Mouse (Mus musculus) heart, adult 9 months (tissue): ENCODE data around the gene Fuz.

Experiments
- DNase-seq, 2 experiments: peaks; one replicate each; pipeline ENCODE4 v3.0.0; 2022; ENCODE audit warnings: low spot score in 2 of 2

The Fuz gene

DNA sequence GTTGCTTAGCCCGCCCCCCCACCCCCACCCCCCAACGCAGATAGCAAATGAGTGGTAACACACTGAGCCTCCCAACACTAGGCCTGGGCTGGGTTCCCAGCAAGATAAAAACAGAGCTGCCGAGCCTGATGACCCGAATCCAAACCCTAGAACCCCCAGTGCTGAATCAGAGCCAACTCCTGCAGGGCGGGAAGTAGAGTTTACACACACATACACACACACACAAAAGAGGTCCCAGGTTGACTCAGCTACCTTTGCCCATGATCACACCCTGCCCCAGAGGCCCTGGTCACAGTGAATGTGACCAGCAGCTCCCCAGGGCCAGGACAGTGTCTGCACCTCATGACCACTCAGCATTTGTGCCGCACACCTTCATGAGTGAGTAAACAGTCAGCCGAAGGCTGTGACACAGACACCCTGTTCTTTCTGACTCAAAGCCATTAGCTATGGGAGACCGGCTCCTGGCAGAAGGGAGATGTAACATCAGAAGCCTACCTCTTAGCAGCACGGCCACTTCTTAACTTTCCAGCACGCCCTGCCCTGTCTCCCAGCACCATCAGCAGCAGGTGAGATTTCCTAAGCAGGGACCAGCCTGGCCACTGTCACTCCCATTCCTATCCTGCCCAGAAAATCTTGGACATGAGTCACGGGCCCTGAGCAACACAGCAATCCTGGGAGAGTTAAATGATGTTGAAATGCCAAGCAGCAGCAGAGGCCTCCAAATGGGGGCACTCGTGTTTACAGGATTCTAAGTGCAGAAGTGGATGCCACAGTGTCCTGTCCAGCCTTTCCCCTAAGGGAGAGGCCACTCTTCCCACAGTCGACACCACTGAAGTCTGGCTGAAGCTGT is 7.4 kb upstream of the Fuz start:
- peak in 1 of 2 experiments; percentile 35 for DNase-seq

DNA sequence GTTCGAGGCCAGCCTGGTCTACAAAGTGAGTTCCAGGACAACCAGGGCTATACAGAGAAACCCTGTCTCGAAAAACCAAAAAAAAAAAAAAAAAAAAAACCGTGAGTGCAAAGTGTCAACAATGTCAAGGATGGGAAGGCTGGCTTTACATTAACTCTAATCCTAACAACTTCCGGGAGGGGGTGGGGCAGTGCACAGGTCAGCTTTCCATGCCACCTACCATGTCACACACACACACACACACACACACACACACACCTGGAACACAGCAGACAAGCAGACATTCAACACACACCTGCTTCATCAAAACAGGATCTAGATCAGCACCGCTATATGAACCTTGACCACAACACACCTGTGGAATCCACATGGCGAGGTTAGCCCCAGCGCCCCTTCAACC is 5.7 kb upstream of the Fuz start:
- DNase-seq: no peak

DNA sequence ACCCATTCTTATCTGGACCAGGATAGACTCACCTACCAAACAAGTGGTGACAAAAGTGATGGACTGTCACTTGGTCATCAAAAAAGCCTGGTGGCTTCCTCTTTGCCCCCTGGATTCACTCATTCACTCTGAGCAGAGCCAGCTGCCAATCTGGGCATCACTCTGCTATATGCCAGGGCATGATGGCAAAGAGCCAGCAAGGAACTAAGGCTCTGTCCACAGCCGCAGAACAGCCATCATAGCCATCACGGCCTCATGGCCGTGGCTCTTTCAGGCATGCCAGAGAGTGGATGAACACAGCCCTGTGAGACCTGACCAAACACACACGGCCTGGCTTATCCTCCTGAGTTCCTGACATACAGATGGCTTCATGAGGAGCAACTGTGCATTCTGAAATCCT is 5.1 kb upstream of the Fuz start:
- DNase-seq: no peak

- no peak for DNase-seq
Measured at GRCm38 (mm10) chr7:44891611-44892010, 4.3 kb upstream of the Fuz start.

GRCm38 (mm10) chr7:44892276-44892921 is 3.5 kb upstream of the Fuz start, which contains the start of gene Med25:
Gene Med25 (minus strand): TSS chr7:44892712.
- peak; percentile 94 to 96 for DNase-seq

- no peak for DNase-seq
Measured at GRCm38 (mm10) chr7:44893197-44893596, 2.7 kb upstream of the Fuz start.

GRCm38 (mm10) chr7:44894175-44894574 is 1.7 kb upstream of the Fuz start:
- DNase-seq: no peak

GRCm38 (mm10) chr7:44895206-44895592 is 680 bp upstream of the Fuz start:
- DNase-seq: no peak

GRCm38 (mm10) chr7:44896499-44896898 is 620 bp downstream of the Fuz start:
- DNase-seq: peak; percentile 38 to 47

- no peak for DNase-seq
Measured at GRCm38 (mm10) chr7:44898607-44899006, 2.7 kb downstream of the Fuz start.

DNA sequence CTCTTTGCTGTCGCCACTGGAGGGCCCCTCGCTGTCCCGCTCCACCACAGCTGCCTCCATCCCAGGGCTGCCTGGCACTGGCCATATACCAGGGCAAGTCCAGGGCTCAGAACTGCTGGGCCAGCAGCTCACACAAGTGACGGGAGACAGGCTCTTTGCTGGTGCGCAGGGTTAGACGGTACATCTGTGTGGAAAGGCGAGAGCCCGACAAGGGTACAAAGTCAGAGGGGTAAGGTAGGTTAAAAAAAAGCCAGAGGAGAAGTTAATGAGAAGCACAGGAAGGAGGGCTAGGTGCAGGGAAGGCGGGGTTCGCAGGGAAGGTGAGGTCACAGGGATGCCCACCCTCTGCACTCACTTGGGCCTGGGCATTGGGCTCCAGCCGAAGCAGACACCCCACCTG is 4.8 kb downstream of the Fuz start:
- DNase-seq: no peak

- DNase-seq: no peak
Measured at GRCm38 (mm10) chr7:44901230-44901722, 5.4 kb downstream of the Fuz start.

- no peak for DNase-seq
Measured at GRCm38 (mm10) chr7:44905430-44905829, 9.6 kb downstream of the Fuz start.

GRCm38 (mm10) chr7:44908706-44909476 is 13.0 kb downstream of the Fuz start:
- no peak for DNase-seq

DNA sequence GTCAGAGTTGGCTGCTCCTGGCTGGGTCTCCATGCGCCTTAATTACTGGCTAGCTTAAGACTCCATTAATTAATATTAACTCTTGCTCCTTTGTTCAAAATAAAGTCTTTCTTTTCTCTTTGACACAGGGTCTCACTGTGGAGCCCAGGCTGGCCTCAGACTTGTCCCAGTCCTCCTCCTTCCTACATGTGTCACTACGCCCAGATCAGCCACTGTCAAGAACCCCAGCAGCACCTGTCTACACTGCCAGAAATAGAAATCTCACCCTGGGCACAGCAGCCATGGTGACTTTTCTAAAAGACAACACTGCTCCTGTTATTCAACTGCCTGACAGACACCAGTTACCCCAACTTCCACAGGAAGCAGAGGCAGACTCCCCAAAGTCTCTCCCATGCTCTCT is 18.5 kb downstream of the Fuz start:
- no peak for DNase-seq

DNA sequence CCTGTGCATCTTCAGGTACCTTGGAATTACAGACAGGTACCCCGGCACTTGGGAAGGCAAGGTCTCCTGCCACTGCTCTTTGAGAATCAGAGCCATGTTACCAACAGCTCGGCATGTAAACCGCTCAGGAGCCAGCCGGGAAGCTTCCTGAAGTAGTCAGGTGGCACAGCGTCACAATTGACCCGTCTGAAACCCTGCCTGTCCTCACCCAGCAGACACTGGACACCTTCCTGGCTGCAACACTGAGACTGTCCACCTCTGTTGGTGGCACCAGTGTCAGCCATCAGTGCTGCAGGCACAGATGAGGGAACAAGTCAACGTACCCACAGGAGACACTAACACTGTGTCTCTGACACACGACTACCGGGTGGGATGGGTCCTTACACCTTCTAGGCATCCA is 19.4 kb downstream of the Fuz start:
- DNase-seq: no peak

DNA sequence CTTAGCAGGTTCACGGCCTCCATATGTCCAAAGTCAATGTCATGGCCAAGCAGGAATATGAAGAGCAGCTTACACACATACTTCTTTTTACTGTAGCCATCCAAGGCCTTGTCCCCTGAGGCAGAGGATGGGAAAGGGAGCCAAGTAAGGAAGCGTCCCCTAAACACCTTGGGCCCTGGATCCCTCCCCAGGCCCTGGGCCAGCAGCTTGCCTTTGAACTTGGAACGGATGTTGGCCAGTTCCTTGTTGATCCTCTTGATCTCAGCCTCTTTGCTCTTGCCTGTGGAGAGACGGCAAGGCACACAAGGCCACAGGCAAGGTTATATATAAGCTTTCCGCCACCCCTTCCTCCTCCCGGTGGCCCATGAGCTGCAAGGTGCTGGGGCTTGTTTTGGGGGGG is 20.3 kb downstream of the Fuz start:
- DNase-seq: no peak

DNA sequence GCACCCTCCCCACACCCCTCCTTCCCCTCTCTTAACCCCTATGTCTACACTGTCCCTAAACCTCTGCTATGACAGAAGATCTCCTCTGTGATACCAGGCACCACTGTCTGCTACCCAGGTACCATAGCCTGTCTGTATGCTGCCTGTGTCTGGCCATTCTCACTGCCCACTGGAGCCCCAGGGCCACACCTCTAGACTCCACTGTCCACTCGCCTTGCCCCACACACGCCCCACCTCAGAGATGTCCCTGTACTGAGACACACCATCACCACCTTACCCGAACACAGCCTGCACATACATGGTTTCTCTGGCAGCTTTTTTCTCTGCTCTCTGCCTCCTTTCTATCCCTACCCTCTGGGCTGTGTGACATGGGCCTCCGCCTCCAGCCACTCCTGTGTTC is 21.0 kb downstream of the Fuz start:
- DNase-seq: no peak

DNA sequence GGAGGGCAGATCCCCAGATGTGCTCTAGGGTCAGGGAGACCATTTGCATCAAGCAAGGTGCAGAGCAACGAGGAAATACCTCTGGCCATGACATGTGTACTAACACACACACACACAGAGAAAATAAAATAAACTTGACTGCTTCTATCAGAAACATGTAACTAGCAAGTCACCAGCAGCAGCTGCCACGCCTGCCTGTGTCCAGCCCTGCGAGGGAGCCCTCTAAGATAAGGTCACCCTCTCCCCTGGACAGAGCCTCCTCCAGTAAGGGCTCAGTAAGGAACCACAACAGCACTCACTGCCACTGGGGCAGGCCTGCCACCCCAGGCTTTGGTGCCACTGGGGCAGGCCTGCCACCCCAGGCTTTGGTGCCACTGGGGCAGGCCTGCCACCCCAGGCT is 22.3 kb downstream of the Fuz start:
- no peak for DNase-seq

- DNase-seq: no peak
Measured at GRCm38 (mm10) chr7:44919127-44919526, 23.2 kb downstream of the Fuz start.

GRCm38 (mm10) chr7:44922530-44922929 is 26.7 kb downstream of the Fuz start:
- no peak for DNase-seq

- no peak for DNase-seq
Measured at GRCm38 (mm10) chr7:44925468-44925867, 29.6 kb downstream of the Fuz start.
